9 mouse cellular contexts compared by ENCODE assay signal in genomic region chr3:131886470-131886869, GRCm38 (mm10).
DNase-seq lines count a peak whose midpoint lies in the region; ATAC-seq and TF ChIP-seq lines count a peak whose summit lies in the region.
"Had no signal": no experiment of that assay in that cellular context is flagged by ENCODE, and none has a peak within 500 bp of the region (broad histone marks: within the 10 kb centered on the region; RNA-seq: fewer than 3 reads in every experiment).

No protein-coding gene starts in this region.

- H3K4me3 ChIP-seq in kidney, embryonic 15.5 days (replicated peaks), result no peak overlapping the region
- H3K4me3 ChIP-seq in G1E (ENCODE audit: low read depth, low read length), result no peak overlapping the region
- no peak overlapping the region for H3K4me3 ChIP-seq in liver, embryonic 14.5 days (ENCODE audit: insufficient read depth in 1 of 2, low read depth in 2 of 2, low read length in 2 of 2)
- H3K4me3 ChIP-seq: erythroblast, embryonic 14.5 days had no signal

- ATAC-seq in kidney, embryonic 15.5 days (replicated peaks; ENCODE audit: low FRiP score), result no peak
- ATAC-seq in G1E (ENCODE audit: extremely low read depth, insufficient number of reproducible peaks, low FRiP score, poor library complexity, severe bottlenecking), result no peak
- no peak for ATAC-seq in liver, embryonic 14.5 days (ENCODE audit: insufficient read depth)

- no peaks in the 10 kb centered on the region for H3K36me3 ChIP-seq in kidney, embryonic 15.5 days
- H3K36me3 ChIP-seq in G1E (replicated peaks), result no peaks in the 10 kb centered on the region
- H3K36me3 ChIP-seq in liver, embryonic 14.5 days (replicated peaks; ENCODE audit: control insufficient read depth, insufficient read depth, low read depth), result no peaks in the 10 kb centered on the region

- WGBS in kidney, embryonic 15.5 days, result 88% methylated on average over 5 of the region's 5 CpGs
- WGBS in liver, embryonic 14.5 days (ENCODE audit: insufficient replicate concordance), result 72% methylated on average over 5 of the region's 5 CpGs

- H3K27me3 ChIP-seq in kidney, embryonic 15.5 days, result no peaks in the 10 kb centered on the region
- no peaks in the 10 kb centered on the region for H3K27me3 ChIP-seq in G1E (ENCODE audit: insufficient read depth, low read length)
- H3K27me3 ChIP-seq in liver, embryonic 14.5 days (ENCODE audit: control insufficient read depth, insufficient read depth, low read length), result no peaks in the 10 kb centered on the region

- H3K4me2 ChIP-seq in kidney, embryonic 15.5 days, result no peak overlapping the region
- no peak overlapping the region for H3K4me2 ChIP-seq in liver, embryonic 14.5 days (ENCODE audit: low read depth)

- H3K9ac ChIP-seq in kidney, embryonic 15.5 days, result no peak overlapping the region
- no peak overlapping the region for H3K9ac ChIP-seq in liver, embryonic 14.5 days (replicated peaks)

- DNase-seq in kidney, adult 9 months, result peak; percentile 10
- no peak for DNase-seq in G1E (ENCODE audit: low spot score)
- DNase-seq in adrenal gland, postnatal 25 days, result peak; percentile 37
- no peak for DNase-seq in liver, embryonic 14.5 days (ENCODE audit: low read depth in 3 of 3, low spot score in 3 of 3)
- no peak for DNase-seq in Muller cell, postnatal 12 days (ENCODE audit: inconsistent ontology term)
- DNase-seq in urinary bladder, postnatal 25 days (ENCODE audit: low spot score), result no peak
- DNase-seq in layer of hippocampus, postnatal 36 days, result no peak

- no peak for TF ChIP-seq EP300 in liver, embryonic 14.5 days (IDR thresholded peaks at IDR 0.05; ENCODE audit: low read depth)

- H3K4me1 ChIP-seq in kidney, embryonic 15.5 days, result no peaks in the 10 kb centered on the region
- no peaks in the 10 kb centered on the region for H3K4me1 ChIP-seq in G1E (ENCODE audit: insufficient read depth, low read depth, low read length)
- H3K4me1 ChIP-seq in liver, embryonic 14.5 days (replicated peaks; ENCODE audit: control insufficient read depth in 2 of 2, insufficient read depth in 2 of 2, low read length in 1 of 2), result no peaks in the 10 kb centered on the region

- TF ChIP-seq CTCF in G1E (IDR thresholded peaks at IDR 0.05; ENCODE audit: low read depth, low read length), result peak; percentile 56; the same call in 1 of the 2 replicates
- peak; percentile 87 for TF ChIP-seq CTCF in liver, embryonic 14.5 days (IDR thresholded peaks at IDR 0.05; ENCODE audit: low read depth)

- H3K27ac ChIP-seq in kidney, embryonic 15.5 days, result no peak overlapping the region
- H3K27ac ChIP-seq in liver, embryonic 14.5 days, result no peak overlapping the region

- H3K9me3 ChIP-seq in kidney, embryonic 15.5 days (replicated peaks), result no peaks in the 10 kb centered on the region
- peaks cover 11% of the 10 kb centered on the region for H3K9me3 ChIP-seq in G1E (replicated peaks)
- no peaks in the 10 kb centered on the region for H3K9me3 ChIP-seq in liver, embryonic 14.5 days (ENCODE audit: control insufficient read depth, low read length)

Comparison
In these comparisons a context has a peak if more than half of its experiments do, and no peak if none do; other contexts are left out.
1. DNase-seq: peak in kidney, adult 9 months (single experiment) and adrenal gland, postnatal 25 days (single experiment); none in G1E (single experiment), liver, embryonic 14.5 days (0 of 3), Muller cell, postnatal 12 days (single experiment), urinary bladder, postnatal 25 days (single experiment) and layer of hippocampus, postnatal 36 days (0 of 2).